Mouse (Mus musculus) stomach, adult 2 months (tissue): ENCODE data around the gene Cd38. TPM values are rescaled to one million over a fixed set of nuclear protein-coding genes. Genes with fewer than 3 reads are reported as not detected.

Experiments used
- polyA plus RNA-seq: library from polyadenylated mRNA; depleted of rRNA; stranded (reverse); fragments of >200 nt; gene quantifications from 2 replicates; pipeline ENCODE4 v1.2.3, GENCODE M21; 2012; rRNA removed

The Cd38 gene
- polyA plus RNA-seq, result 0.58 and 1.0 TPM in 2 replicates

GRCm38 (mm10) chr5:43868253-43868652 is at the start of gene Cd38:
Gene Cd38, plus strand, starts transcription at chr5:43868553.

GRCm38 (mm10) chr5:43818695-43819094 is 49.7 kb upstream of the Cd38 start, which contains the start of gene Bst1:
Gene Bst1, plus strand, starts transcription at chr5:43818885.

GRCm38 (mm10) chr5:43821538-43821937 is 46.8 kb upstream of the Cd38 start, which contains the start of gene Fbxl5:
Gene Fbxl5, minus strand, starts transcription at chr5:43821638.

GRCm38 (mm10) chr5:43912844-43913243 is 44.5 kb downstream of the Cd38 start, which contains the start of gene Gm7879:
Gene Gm7879, plus strand, starts transcription at chr5:43913144.

Other genes starting within 250 kb of the Cd38 start
- gene Cc2d2a, start 206.2 kb upstream of the Cd38 start, polyA plus RNA-seq, result 0.30 and 0.67 TPM in 2 replicates
- gene Bst1, start 49.7 kb upstream of the Cd38 start, polyA plus RNA-seq, result 0.09 and 0.17 TPM in 2 replicates
- 3.6 and 6.0 TPM in 2 replicates for gene Fbxl5, start 46.9 kb upstream of the Cd38 start, polyA plus RNA-seq
- gene Gm7879, start 44.6 kb downstream of the Cd38 start, polyA plus RNA-seq, result not detected in 2 replicates
- gene Fgfbp1, start 113.2 kb downstream of the Cd38 start, polyA plus RNA-seq, result 21.4 and 28.6 TPM in 2 replicates
- gene Prom1, start 233.5 kb downstream of the Cd38 start, polyA plus RNA-seq, result 4.3 and 5.5 TPM in 2 replicates